Mouse (Mus musculus) myocyte (in vitro differentiated cells): ENCODE measurements around the gene Ntrk3.

Experiments used
- CEBPB ChIP-seq: IDR thresholded peaks from 2 replicates; pipeline ENCODE4 v1.6.1; 2011; ENCODE audit warnings: mild to moderate bottlenecking, moderate library complexity; ENCODE audit not compliant: poor library complexity, insufficient read depth, severe bottlenecking
- E2F4 ChIP-seq: IDR thresholded peaks from one replicate; pipeline ENCODE4 v1.6.1; 2011; ENCODE audit warnings: mild to moderate bottlenecking, control low read depth, moderate library complexity; ENCODE audit not compliant: insufficient read depth
- MAX ChIP-seq: IDR thresholded peaks from one replicate; pipeline ENCODE4 v1.6.1; 2011; ENCODE audit warnings: low read depth, mild to moderate bottlenecking, control low read depth
- POLR2A ChIP-seq: IDR thresholded peaks from one replicate; pipeline ENCODE4 v1.6.1; 2011; ENCODE audit warnings: low read depth, mild to moderate bottlenecking, control low read depth, moderate library complexity; ENCODE audit not compliant: insufficient read length
- TCF3 ChIP-seq: IDR thresholded peaks from one replicate; pipeline ENCODE4 v1.6.1; 2011; ENCODE audit warnings: low read depth, control low read depth; ENCODE audit not compliant: insufficient read length
- USF1 ChIP-seq: IDR thresholded peaks from one replicate; pipeline ENCODE4 v1.6.1; 2011; ENCODE audit warnings: low read depth, mild to moderate bottlenecking, control low read depth, moderate library complexity

GRCm38 (mm10) chr7:78172267-78172955 is 565.4 kb downstream of the Ntrk3 start:
- TF ChIP-seq MAX = no peak
- TF ChIP-seq CEBPB = no peak
- no peak for TF ChIP-seq E2F4
- TF ChIP-seq POLR2A = no peak
- no peak for TF ChIP-seq USF1
- TF ChIP-seq TCF3 = no peak
